Mouse (Mus musculus) macrophage (primary cell): Measurements from ENCODE around the gene Acox1. TPM values are rescaled to one million over a fixed set of nuclear protein-coding genes. Genes with fewer than 3 reads are reported as not detected.

ENCODE experiments used
- H3K27ac ChIP-seq: fragments of 350-480 bp; formaldehyde crosslinking; 2 replicates; pipeline ENCODE4 v1.9.0; 2021
- H3K36me3 ChIP-seq: fragments of 350-480 bp; formaldehyde crosslinking; 2 replicates; pipeline ENCODE4 v1.9.0; 2021; ENCODE audit errors: inconsistent target
- H3K4me3 ChIP-seq: fragments of 350-480 bp; formaldehyde crosslinking; 2 replicates; pipeline ENCODE4 v1.9.0; 2021; ENCODE audit errors: inconsistent target
- H3K79me2 ChIP-seq: fragments of 350-480 bp; formaldehyde crosslinking; 2 replicates; pipeline ENCODE4 v1.9.0; 2021; ENCODE audit errors: inconsistent target
- WGBS: methylation state at CpG from one replicate; pipeline ENCODE4 v1.1.7; 2026; ENCODE audit warnings: inconsistent platforms; ENCODE audit not compliant: missing documents; 5-methylcytosine and 5-hydroxymethylcytosine counted together
- polyA plus RNA-seq: library from polyadenylated mRNA; stranded (reverse); fragments of 250-400 nt; gene quantifications from 3 replicates; pipeline ENCODE4 v1.2.4, GENCODE M21; 2018; ENCODE audit warnings: inconsistent platforms

The Acox1 gene
- polyA plus RNA-seq, 1 experiment from 2014 or later: 66.6 TPM

- Histone ChIP-seq H3K36me3 (no peaks in the 10 kb centered on the region), H3K27ac (no peak overlapping the region), H3K79me2 (no peaks in the 10 kb centered on the region), H3K4me3 (no peak overlapping the region)
- WGBS: 35% methylated on average over 4 of the region's 4 CpGs
Measured at GRCm38 (mm10) chr11:116219885-116220284, 21.0 kb upstream of the Acox1 start.

- H3K36me3 ChIP-seq: no peaks in the 10 kb centered on the region
- 12% methylated on average over 7 of the region's 7 CpGs for WGBS
- no peaks in the 10 kb centered on the region for H3K79me2 ChIP-seq
- no peak overlapping the region for H3K4me3 ChIP-seq
- peak overlapping the region; percentile 36 for H3K27ac ChIP-seq
Measured at GRCm38 (mm10) chr11:116218737-116219400, 20.0 kb upstream of the Acox1 start.

- Histone ChIP-seq H3K4me3 (no peak overlapping the region), H3K27ac (no peak overlapping the region), H3K79me2 (no peaks in the 10 kb centered on the region), H3K36me3 (no peaks in the 10 kb centered on the region)
- WGBS: 88% methylated on average over 2 of the region's 2 CpGs
Measured at GRCm38 (mm10) chr11:116218263-116218662, 19.4 kb upstream of the Acox1 start.

- 73% methylated on average over 10 of the region's 11 CpGs for WGBS
- Histone ChIP-seq H3K27ac (no peak overlapping the region), H3K36me3 (peaks cover 7% of the 10 kb centered on the region; the same call in 1 of the 2 replicates), H3K79me2 (no peaks in the 10 kb centered on the region), H3K4me3 (no peak overlapping the region)
Measured at GRCm38 (mm10) chr11:116216549-116216948, 17.7 kb upstream of the Acox1 start.

GRCm38 (mm10) chr11:116215991-116216390, 17.1 kb upstream of the Acox1 start:
- H3K36me3 ChIP-seq: peaks cover 9% of the 10 kb centered on the region; the same call in 1 of the 2 replicates
- 90% methylated on average over 6 of the region's 6 CpGs for WGBS
- no peak overlapping the region for H3K4me3 ChIP-seq

GRCm38 (mm10) chr11:116215181-116215580, 16.3 kb upstream of the Acox1 start:
- Histone ChIP-seq H3K79me2 (no peaks in the 10 kb centered on the region), H3K4me3 (no peak overlapping the region), H3K36me3 (peaks cover 9% of the 10 kb centered on the region; the same call in 1 of the 2 replicates), H3K27ac (no peak overlapping the region)
- 95% methylated on average over 7 of the region's 7 CpGs for WGBS

More at GRCm38 (mm10) chr11:116215991-116216390, 17.1 kb upstream of the Acox1 start:
- no peak overlapping the region for H3K27ac ChIP-seq
- no peaks in the 10 kb centered on the region for H3K79me2 ChIP-seq

GRCm38 (mm10) chr11:116213877-116214510, 15.1 kb upstream of the Acox1 start:
- WGBS: 95% methylated on average over 13 of the region's 13 CpGs
- Histone ChIP-seq H3K4me3 (no peak overlapping the region), H3K79me2 (no peaks in the 10 kb centered on the region), H3K27ac (no peak overlapping the region), H3K36me3 (peaks cover 9% of the 10 kb centered on the region; the same call in 1 of the 2 replicates)

- Histone ChIP-seq H3K27ac (no peak overlapping the region), H3K79me2 (no peaks in the 10 kb centered on the region), H3K36me3 (peaks cover 9% of the 10 kb centered on the region; the same call in 1 of the 2 replicates), H3K4me3 (no peak overlapping the region)
- WGBS: 91% methylated on average over 4 of the region's 6 CpGs
Measured at GRCm38 (mm10) chr11:116212847-116213246, 14.0 kb upstream of the Acox1 start.

- whole genome bisulfite sequencing: 92% methylated on average over 5 of the region's 5 CpGs
- no peak overlapping the region for H3K4me3 ChIP-seq
- peaks cover 30% of the 10 kb centered on the region for H3K36me3 ChIP-seq
- no peak overlapping the region for H3K27ac ChIP-seq
- H3K79me2 ChIP-seq: no peaks in the 10 kb centered on the region
Measured at GRCm38 (mm10) chr11:116210696-116211095, 11.9 kb upstream of the Acox1 start.

- no peaks in the 10 kb centered on the region for H3K79me2 ChIP-seq
- no peak overlapping the region for H3K27ac ChIP-seq
- H3K36me3 ChIP-seq: peaks cover 43% of the 10 kb centered on the region
- no peak overlapping the region for H3K4me3 ChIP-seq
- WGBS: 89% methylated on average over 5 of the region's 8 CpGs
Measured at GRCm38 (mm10) chr11:116209257-116209656, 10.4 kb upstream of the Acox1 start.

- 92% methylated on average over 3 of the region's 3 CpGs for WGBS
Measured at GRCm38 (mm10) chr11:116208660-116209059, 9.8 kb upstream of the Acox1 start.

GRCm38 (mm10) chr11:116206678-116207077, 7.8 kb upstream of the Acox1 start:
- Histone ChIP-seq H3K79me2 (peaks cover 9% of the 10 kb centered on the region; the same call in 1 of the 2 replicates), H3K27ac (no peak overlapping the region), H3K4me3 (no peak overlapping the region), H3K36me3 (peaks cover 43% of the 10 kb centered on the region)
- 93% methylated on average over 3 of the region's 4 CpGs for WGBS

More at GRCm38 (mm10) chr11:116208660-116209059, 9.8 kb upstream of the Acox1 start:
- Histone ChIP-seq H3K27ac (no peak overlapping the region), H3K36me3 (peaks cover 45% of the 10 kb centered on the region), H3K79me2 (no peaks in the 10 kb centered on the region; the same call in 1 of the 2 replicates), H3K4me3 (no peak overlapping the region)

- H3K36me3 ChIP-seq: peaks cover 40% of the 10 kb centered on the region
- no peak overlapping the region for H3K27ac ChIP-seq
- 90% methylated on average over 3 of the region's 3 CpGs for WGBS
Measured at GRCm38 (mm10) chr11:116203150-116203549, 4.3 kb upstream of the Acox1 start.

GRCm38 (mm10) chr11:116201151-116201550, 2.3 kb upstream of the Acox1 start:
- Histone ChIP-seq H3K4me3 (no peak overlapping the region), H3K79me2 (peaks cover 55% of the 10 kb centered on the region), H3K27ac (no peak overlapping the region), H3K36me3 (peaks cover 24% of the 10 kb centered on the region)
- 97% methylated on average over 2 of the region's 2 CpGs for WGBS

More at GRCm38 (mm10) chr11:116203150-116203549, 4.3 kb upstream of the Acox1 start:
- Histone ChIP-seq H3K79me2 (peaks cover 35% of the 10 kb centered on the region), H3K4me3 (no peak overlapping the region)

GRCm38 (mm10) chr11:116198132-116198531, 713 bp downstream of the Acox1 start:
- no peaks in the 10 kb centered on the region for H3K36me3 ChIP-seq
- H3K79me2 ChIP-seq: peaks cover 74% of the 10 kb centered on the region
- H3K27ac ChIP-seq: peak overlapping the region; percentile 91
- peak overlapping the region; percentile 95 for H3K4me3 ChIP-seq
- 5% methylated on average over 13 of the region's 13 CpGs for WGBS
